Comparison of ENCODE assay signal across 10 mouse cellular contexts in genomic region chr3:135580439-135581275, GRCm38 (mm10).
DNase-seq lines count a peak whose midpoint lies in the region; ATAC-seq and TF ChIP-seq lines count a peak whose summit lies in the region.
"Had no signal": no experiment of that assay in that cellular context is flagged by ENCODE, and none has a peak within 500 bp of the region (broad histone marks: within the 10 kb centered on the region; RNA-seq: fewer than 3 reads in every experiment).

No protein-coding gene starts in this region.

- no peaks in the 10 kb centered on the region for H3K36me3 ChIP-seq in heart, adult 2 months (ENCODE audit: control insufficient read depth, insufficient read depth, low read length)
- H3K36me3 ChIP-seq in neural tube, embryonic 15.5 days = peaks cover 15% of the 10 kb centered on the region

- H3K79me2 ChIP-seq in heart, adult 2 months (replicated peaks; ENCODE audit: control insufficient read depth, insufficient read depth, low read length) = no peaks in the 10 kb centered on the region

- intact Hi-C loops in heart, adult 2 months (cut with DNase I) = loop anchor here (5.0 kb wide), 1 partner anchor 63 kb away; no protein-coding TSS in a partner anchor
- intact Hi-C loops in heart, postnatal 36 days (cut with DNase I) = loop anchor here (5.0 kb wide), 2 partner anchors 128 to 288 kb away; no protein-coding TSS in a partner anchor

- H3K9me3 ChIP-seq in neural tube, embryonic 15.5 days (replicated peaks) = no peaks in the 10 kb centered on the region

- no peak overlapping the region for H3K9ac ChIP-seq in heart, adult 2 months (ENCODE audit: low read depth, low read length)
- no peak overlapping the region for H3K9ac ChIP-seq in neural tube, embryonic 15.5 days (replicated peaks)

- no peak overlapping the region for H3K4me3 ChIP-seq in heart, adult 2 months
- no peak overlapping the region for H3K4me3 ChIP-seq in neural tube, embryonic 15.5 days (replicated peaks)

- TF ChIP-seq CTCF in heart, adult 2 months (IDR thresholded peaks at IDR 0.05) = no peak

- no peaks in the 10 kb centered on the region for H3K27me3 ChIP-seq in heart, adult 2 months (ENCODE audit: control insufficient read depth, insufficient read depth, low read length)
- no peaks in the 10 kb centered on the region for H3K27me3 ChIP-seq in neural tube, embryonic 15.5 days (replicated peaks)

- H3K4me2 ChIP-seq in neural tube, embryonic 15.5 days = no peak overlapping the region
- H3K4me2 ChIP-seq: midbrain, embryonic 11.5 days had no signal

- peaks cover 11% of the 10 kb centered on the region for H3K4me1 ChIP-seq in heart, adult 2 months (ENCODE audit: control insufficient read depth, insufficient read depth, low read length)
- H3K4me1 ChIP-seq in neural tube, embryonic 15.5 days = peaks cover 6% of the 10 kb centered on the region

- TF ChIP-seq POLR2A in heart, adult 2 months (IDR thresholded peaks at IDR 0.05; ENCODE audit: insufficient read depth, low read depth, low read length) = no peak

- peak; percentile 44 to 59 for DNase-seq in heart, adult 2 months
- no peak for DNase-seq in heart, postnatal 36 days
- peak; percentile 59 for DNase-seq in A20 (ENCODE audit: low read depth, low spot score)
- DNase-seq in lung, postnatal 10 days = peak; percentile 75
- DNase-seq in cerebellum, adult 9-11 months = no peak
- DNase-seq in urinary bladder, postnatal 10 days (ENCODE audit: low spot score) = no peak
- DNase-seq: right cerebral cortex, adult 18-20 months had no signal

- peak overlapping the region; percentile 54 for H3K27ac ChIP-seq in heart, adult 2 months
- no peak overlapping the region for H3K27ac ChIP-seq in neural tube, embryonic 15.5 days (replicated peaks)

- WGBS in heart, adult 2 months = 61% methylated on average over 21 of the region's 21 CpGs
- WGBS in neural tube, embryonic 15.5 days = 83% methylated on average over 21 of the region's 21 CpGs

- ATAC-seq in granulocyte monocyte progenitor cell, adult 5-6 weeks (replicated peaks; ENCODE audit: poor library complexity, severe bottlenecking) = peak; percentile 27
- ATAC-seq in neural tube, embryonic 15.5 days (ENCODE audit: low FRiP score) = no peak

- TF ChIP-seq EP300 in heart, adult 2 months (IDR thresholded peaks at IDR 0.05; ENCODE audit: insufficient read depth, low read depth, low read length) = peak; percentile 73; the same call in 1 of the 2 replicates

Comparison
In these comparisons a context has a peak if more than half of its experiments do, and no peak if none do; other contexts are left out.
1. DNase-seq: peak in heart, adult 2 months (2 of 2), A20 (single experiment) and lung, postnatal 10 days (single experiment); none in heart, postnatal 36 days (0 of 2), cerebellum, adult 9-11 months (single experiment) and urinary bladder, postnatal 10 days (single experiment).